Mouse (Mus musculus) small intestine, adult 2 months (tissue): Measurements from ENCODE around the gene Prps1.

Experiments
- CTCF ChIP-seq: fragments of 200-500 bp; IDR thresholded peaks from 2 replicates; pipeline ENCODE4 v1.5.1; 2012; ENCODE audit warnings: low read depth, mild to moderate bottlenecking, control low read depth, inconsistent platforms, low read length, moderate library complexity, mixed read lengths; ENCODE audit not compliant: insufficient replicate concordance, insufficient read length; ENCODE audit errors: extremely low read depth
- POLR2A ChIP-seq: fragments of 200-500 bp; IDR thresholded peaks from 2 replicates; pipeline ENCODE4 v1.6.1; 2012; ENCODE audit warnings: low read depth, mild to moderate bottlenecking, control low read depth, inconsistent platforms, low read length, moderate library complexity

DNA sequence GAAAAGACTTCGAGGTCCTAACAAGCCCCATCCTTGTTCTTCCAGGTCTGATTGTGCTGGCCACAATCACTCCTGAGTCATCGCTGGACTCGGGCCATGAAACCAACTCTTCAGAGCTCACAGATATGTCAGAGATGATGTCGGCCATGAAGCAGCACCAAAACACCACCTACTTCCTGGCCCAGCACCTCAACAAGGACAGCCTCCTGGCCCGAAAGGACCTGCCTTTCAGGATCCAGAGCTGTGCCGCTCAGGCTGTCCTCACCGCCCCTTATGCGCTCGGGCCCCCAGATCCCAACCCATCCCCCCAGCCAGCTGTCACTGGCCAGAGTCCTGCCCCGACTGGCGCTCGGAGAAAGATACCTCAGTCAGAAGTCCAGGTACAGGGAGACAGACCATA is 25.9 kb upstream of the Prps1 start:
- no peak for TF ChIP-seq CTCF
- no peak for TF ChIP-seq POLR2A
